Mouse (Mus musculus) adrenal gland, postnatal 14 days (tissue): Measurements from ENCODE around the gene Ddx51. TPM values are rescaled to one million over a fixed set of nuclear protein-coding genes. Genes with fewer than 3 reads are reported as not detected.

Source experiments
- DNase-seq: peaks from one replicate; pipeline ENCODE4 v3.0.0; 2021; ENCODE audit warnings: mixed read lengths
- long read RNA-seq, 2 experiments: library from polyadenylated mRNA; stranded (forward); transcript quantifications; one replicate each; pipeline ENCODE4 v2.0.0; 2021
- total RNA-seq: library from RNA; stranded (reverse); gene quantifications from 2 replicates; pipeline ENCODE4 v1.2.3, GENCODE M21; 2021

The Ddx51 gene
- total RNA-seq, result 15.7 and 23.6 TPM in 2 replicates
- long read RNA-seq, experiment 1, full-length matches to known transcripts, result 19 of 23 reads
- long read RNA-seq, experiment 1, partial matches to known transcripts, result 2 of 23 reads
- long read RNA-seq, experiment 1, other reads (novel, unspliced or antisense), result 2 of 23 reads
- long read RNA-seq, experiment 2, full-length matches to known transcripts, result 8 of 12 reads
- long read RNA-seq, experiment 2, partial matches to known transcripts, result 0 of 12 reads
- long read RNA-seq, experiment 2, other reads (novel, unspliced or antisense), result 4 of 12 reads

DNA sequence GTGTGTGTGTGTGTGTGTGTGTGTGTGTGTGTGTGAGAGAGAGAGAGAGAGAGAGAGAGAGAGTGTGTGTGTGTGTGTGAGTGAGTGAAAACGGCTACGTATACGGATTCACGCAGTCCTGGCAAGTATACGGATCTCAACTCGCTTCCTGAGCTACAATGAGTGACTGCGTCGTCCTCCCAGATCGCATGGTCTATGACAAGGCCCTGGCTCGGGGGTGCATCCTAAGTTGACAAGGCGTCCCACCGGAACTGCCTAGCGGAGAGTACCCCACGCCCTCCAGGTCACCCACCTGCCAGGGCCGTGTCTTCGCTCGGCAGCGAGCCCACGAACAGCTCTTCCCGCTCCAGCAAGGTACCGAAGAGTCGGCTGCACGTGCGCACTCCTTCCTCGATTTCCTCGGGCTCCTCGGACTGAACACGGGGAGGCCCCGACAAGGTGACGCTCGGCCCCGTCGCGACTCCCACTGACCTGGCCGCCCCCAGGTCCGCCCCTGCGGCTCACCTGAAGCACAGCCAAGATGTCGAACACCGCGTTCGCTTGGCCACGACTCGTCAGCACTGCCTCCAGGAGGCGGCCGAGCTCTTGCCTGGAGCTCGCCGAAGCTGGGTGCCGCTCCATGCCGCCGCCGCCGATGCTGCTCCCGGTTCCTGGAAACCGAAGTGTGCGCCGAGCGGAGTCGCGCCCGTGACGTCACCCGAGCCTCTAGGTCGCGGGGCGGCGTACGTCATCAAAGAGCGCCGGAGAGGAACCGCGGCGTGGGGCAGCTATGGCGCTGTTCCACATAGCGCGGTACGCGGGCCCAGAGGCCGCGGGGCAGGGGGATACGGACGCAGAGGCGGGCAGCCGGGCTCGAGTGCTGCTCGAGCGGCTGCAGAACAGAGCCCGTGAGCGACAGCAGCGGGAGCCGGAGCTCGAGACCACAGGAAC lies at the start of gene Ddx51, which contains the start of gene Noc4l:
TSS of gene Ddx51 (plus strand) at position 733 of the 930 bp plus-strand sequence.
TSS of gene Noc4l (minus strand) at position 699 of the 930 bp plus-strand sequence.
- DNase-seq, result peak; percentile 97

DNA sequence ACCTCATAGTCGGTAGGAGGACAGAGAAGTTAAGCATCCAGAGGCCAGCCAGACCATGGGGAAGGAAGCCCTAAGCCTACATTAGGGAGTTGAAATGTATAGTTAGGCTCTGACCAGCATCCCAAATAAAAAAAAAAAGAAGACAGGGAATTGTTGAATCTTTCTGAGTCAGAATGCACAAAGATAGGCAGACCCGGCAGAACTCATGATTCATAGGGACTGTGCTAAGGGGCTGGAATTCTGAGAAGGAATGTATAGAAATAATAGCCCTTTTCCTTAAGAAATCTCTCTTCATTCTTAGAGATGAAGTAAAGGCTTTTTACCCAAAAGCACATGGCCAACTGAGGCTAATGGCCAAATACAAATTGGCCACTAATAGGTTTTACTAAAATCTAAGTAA lies 48.9 kb upstream of the Ddx51 start:
- DNase-seq, result no peak

DNA sequence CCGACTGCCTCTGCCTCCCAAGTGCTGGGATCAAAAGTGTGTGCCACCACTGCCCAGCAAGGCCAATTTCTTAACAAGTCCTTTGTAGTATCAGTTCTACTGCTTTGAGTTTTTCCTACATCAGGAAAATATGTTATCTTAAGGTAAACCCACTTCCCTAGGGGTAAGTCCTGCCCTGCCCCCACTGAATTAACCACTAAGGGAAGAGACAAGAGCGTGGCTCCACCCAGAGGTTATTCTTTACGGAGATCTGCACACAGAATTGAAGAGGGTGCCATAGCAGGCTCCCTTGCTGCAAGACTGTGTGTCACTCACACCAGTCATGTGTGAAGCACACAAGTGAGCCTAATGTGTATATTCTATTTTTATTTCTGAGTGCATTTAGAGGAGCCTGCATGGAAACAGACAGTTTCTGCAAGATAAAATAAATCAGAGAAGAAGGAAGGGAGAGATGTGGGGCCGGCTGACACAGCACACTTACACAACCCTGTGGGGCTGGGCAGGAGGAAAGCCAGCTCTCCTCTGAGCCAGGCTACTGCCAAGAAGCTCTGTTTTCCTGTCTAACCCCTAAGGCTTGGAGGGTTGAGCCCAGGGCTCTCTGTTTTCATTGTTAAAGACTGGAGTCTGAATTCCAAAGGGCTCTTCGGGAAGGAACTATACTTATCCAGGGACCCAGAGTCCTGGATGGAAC lies 47.6 kb upstream of the Ddx51 start:
- peak; percentile 28 for DNase-seq

DNA sequence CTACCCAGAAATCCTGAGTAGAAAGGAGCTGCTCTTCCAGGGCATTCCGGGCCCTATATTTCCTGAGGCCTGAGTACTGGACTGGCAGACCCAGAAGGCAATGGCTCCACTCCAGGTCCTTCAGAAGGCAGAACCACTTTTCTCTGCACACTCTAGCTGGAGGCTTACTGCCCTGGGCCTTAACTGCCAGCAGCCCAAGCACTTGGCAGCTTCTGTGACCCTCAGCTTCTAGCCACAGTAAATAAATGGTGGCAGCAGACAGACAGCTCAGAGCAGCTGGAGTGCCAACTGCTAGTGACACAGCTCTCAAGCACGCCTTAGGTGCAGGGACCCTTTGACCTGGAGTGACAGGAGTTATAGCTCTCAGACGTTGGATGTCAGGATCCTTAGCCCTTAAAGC lies 45.5 kb upstream of the Ddx51 start:
- peak; percentile 18 for DNase-seq

- no peak for DNase-seq
Measured at GRCm38 (mm10) chr5:110608336-110608735, 44.9 kb upstream of the Ddx51 start.

DNA sequence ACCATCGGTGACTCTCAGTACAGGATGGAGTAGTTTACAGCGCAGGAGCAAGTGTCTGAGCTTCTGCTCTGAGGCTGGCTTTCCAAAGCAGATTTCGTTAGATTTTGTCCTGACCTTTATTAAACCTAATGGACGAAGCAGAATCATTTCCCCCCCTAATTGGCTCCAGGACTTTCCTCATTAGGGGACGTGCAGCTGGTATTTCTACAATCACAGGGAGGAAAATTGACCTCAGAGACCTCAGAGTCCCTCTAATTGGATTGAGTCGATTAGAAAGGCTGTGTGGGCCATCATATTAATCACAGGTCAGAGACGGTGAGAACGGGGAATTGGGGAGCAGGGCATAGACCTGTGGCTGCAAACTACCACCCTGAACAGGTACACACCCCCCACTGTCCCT lies 44.3 kb upstream of the Ddx51 start:
- no peak for DNase-seq

DNA sequence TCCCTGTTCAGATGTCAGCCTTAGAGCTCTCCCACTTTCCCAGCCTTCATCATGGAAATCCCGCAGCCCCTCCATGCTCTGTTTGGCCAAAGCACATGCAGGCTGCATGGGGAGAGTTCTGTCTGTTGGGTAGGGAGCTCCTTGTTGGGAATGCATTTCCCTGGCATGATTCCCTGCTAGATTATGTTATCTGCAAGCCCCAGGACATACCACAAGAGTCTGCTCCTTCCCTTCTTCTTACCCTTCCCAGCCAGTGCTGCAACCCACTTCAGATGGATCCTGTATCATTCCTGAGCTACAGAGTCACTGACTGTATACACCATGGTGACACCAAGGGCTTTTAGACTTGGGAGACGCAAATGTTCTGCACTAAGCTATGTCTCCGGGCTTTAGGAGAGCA lies 43.8 kb upstream of the Ddx51 start:
- DNase-seq, result no peak

DNA sequence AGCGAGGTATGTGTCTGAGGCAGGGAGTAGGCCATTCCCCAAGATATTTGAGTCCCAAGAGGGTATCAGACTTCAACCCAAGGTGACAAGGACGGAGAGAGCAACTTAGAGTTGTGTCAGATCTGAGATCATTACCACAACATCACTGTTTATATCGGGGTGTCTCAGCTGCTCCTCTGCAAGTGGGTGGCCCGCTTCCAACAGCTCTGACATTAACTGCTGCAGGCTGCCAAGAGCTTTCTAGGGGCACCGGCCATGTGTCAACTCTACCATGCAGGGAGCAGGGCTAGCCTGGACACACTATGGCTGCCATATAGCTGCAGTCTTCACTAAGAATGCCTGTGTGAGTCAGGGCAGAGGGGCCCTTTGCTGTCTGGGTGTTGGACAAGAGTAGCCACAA lies 43.4 kb upstream of the Ddx51 start:
- no peak for DNase-seq

GRCm38 (mm10) chr5:110610484-110610883 lies 42.8 kb upstream of the Ddx51 start:
- no peak for DNase-seq

GRCm38 (mm10) chr5:110611435-110612158 lies 41.7 kb upstream of the Ddx51 start:
- DNase-seq, result no peak

DNA sequence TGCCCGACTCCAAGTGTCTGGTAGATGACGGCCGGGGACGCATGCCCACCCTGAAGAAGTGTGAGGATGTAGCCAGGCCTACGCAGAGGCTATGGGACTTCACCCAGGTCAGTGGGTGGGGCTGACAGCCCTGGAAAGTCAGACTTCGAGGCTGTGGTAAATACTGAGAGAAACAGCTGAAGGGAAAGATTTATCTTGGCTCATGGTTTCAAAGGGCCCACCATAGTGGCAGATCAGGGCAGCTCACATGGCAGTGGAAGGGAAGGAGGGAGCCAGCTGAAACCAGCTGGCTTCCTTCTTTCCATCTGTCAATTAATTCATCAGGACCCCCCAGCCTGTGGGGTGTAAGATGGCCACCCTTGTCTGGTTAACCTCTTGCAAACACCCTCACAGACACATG lies 34.0 kb upstream of the Ddx51 start:
- no peak for DNase-seq

GRCm38 (mm10) chr5:110624319-110624718 lies 28.9 kb upstream of the Ddx51 start:
- DNase-seq, result no peak

GRCm38 (mm10) chr5:110627351-110627750 lies 25.9 kb upstream of the Ddx51 start:
- DNase-seq, result no peak

GRCm38 (mm10) chr5:110628156-110628555 lies 25.1 kb upstream of the Ddx51 start:
- DNase-seq, result no peak

GRCm38 (mm10) chr5:110629525-110630120 lies 23.6 kb upstream of the Ddx51 start:
- DNase-seq, result peak; percentile 86

GRCm38 (mm10) chr5:110635951-110636707 lies 17.1 kb upstream of the Ddx51 start:
- DNase-seq, result peak; percentile 27

- no peak for DNase-seq
Measured at GRCm38 (mm10) chr5:110638306-110639074, 14.8 kb upstream of the Ddx51 start.

DNA sequence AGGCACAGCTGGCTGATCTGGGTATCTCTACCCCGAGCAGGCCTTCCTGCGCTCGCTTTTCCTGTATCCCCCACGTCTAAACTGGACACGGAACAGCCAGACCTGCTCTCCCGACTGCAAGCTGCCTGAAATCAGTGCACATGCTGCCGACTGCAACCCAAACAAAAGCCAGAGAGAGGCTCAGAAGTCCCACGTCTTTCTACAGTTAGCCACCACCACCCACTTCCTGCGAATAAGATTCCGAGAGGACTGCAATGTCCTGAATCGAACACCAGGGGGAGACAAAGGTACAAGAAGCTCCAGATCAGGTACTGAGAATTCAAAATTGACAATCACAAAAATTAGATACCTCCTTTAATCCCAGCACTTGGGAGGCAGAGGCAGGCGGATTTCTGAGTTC lies 13.8 kb upstream of the Ddx51 start:
- DNase-seq, result peak; percentile 78

DNA sequence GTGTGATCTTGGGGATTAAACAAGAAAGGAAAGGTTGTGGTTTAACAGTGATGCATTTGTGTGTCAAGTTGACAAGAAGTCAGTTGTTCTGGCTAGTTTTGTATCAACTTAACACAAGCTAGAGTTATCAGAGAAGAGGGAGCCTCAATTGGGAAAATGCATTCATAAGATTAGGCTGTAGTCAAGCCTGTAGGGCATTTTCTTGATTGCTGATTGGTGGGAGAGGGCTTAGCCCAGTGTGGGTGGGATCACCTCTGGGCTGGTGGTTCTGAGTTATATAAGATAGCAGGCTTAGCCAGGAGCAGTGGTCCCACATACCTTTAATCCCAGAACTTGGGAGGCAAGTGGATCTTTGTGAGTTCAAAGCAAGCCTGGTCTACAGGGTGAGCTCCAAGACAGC lies 6.9 kb upstream of the Ddx51 start:
- no peak for DNase-seq

- DNase-seq, result no peak
Measured at GRCm38 (mm10) chr5:110653686-110654085, 435 bp downstream of the Ddx51 start.
